Mouse (Mus musculus): ENCODE measurements around the gene Ptprk.

Gene Ptprk

DNA sequence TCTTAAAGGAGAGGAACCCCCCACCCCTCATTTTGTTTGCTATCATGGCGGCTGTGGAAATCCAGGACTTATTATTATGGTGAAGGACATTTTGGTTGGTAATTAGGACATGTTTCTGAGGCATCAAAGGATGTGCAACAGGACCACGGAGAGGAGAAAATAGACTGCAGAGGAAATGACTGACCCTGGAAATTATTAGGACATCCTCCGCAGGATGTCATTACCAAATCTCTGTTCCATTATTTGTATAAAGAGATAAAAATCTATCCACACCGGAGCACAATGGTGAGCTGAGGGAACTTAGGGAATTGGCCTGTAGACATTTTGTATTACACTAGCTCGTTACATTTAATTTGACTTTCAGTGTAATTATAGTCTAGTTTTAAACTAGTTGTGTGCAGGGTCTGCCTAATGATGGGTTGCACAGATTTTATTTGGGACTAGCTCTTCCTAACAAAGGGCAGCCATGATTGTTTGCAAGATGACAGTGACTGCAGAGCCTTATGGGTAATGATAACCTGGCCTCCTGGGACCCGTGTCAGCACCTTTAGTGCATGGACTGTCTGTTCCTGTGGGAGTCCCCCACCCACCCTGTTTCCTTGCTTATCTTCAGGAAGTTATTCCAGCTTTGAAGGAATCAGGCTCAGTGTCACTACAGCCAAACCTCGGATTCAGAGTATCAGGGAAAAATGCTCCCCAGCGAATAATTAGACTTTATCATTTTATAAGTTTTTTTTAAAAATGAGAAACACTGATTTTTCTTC is 38.4 kb downstream of the Ptprk start:
- DNase-seq (ENCODE audit: low read depth in 1 of 2, low spot score in 2 of 2) = no peak

DNA sequence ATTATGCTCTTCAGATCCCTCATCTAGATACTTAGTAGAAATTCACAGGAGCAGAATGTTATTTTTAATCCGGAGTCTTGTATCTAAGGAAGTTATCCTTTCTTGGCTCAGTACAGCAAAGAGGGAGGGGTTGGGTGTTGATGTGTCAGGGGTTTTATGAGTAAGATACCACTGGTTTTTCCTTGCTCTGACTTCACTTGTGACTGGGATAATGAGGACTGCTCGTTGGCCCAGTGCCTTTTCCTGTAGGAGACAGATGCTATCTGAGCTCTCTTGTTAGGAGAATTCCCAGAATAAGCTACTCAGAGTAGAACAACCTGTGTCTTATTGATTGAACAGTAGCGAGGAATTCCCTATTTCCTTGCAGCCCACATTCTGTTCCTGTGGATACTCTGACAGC is 39.3 kb downstream of the Ptprk start:
- no peak for DNase-seq (ENCODE audit: low read depth in 1 of 2, low spot score in 2 of 2)

DNA sequence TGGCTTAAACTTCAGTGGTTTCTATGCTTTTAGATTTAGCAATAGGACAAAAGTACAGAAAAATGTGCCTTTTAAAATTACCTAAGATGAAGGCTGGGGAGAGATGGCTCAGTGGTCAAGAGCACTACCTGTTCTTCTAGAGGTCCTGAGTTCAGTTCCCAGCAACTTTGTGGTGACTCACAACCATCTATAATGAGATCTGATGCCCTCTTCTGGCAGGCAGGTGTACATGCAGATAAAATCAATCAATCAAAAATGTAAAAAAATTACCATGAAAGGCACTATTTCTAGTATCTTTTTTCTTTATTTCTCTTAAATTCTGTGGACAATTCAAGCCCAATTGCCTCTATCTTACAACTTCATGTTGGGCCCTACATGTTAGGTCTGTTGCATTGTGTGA is 42.4 kb downstream of the Ptprk start:
- DNase-seq (ENCODE audit: low read depth in 1 of 2, low spot score in 2 of 2) = no peak

DNA sequence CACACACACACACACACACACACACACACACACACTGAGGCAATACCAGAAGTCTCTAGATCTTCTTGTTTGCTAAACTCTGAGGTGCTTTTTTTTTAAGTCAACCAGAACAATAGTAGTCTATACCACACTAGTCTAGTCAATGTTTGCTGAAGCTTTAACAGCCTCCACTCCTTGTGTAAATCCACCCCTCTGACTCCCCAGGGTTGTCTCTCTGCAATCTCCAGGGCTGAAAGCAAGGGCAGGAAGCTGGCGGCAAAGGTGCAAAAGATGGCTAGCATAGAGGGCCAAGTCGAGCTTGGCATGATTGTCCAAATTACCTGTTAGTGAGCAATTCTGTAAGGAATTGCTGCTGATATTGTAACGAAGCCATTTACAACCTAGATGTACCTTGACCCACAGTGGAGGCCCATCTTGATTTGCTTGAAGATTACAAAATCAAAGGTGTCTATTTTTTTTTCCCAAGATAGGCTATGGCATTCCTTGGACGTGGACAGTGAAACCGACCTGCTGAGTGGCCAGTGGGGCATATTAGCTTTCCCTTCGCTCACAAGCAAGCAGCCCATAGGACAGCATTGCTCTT is 44.3 kb downstream of the Ptprk start:
- DNase-seq (ENCODE audit: low read depth in 1 of 2, low spot score in 2 of 2) = no peak

DNA sequence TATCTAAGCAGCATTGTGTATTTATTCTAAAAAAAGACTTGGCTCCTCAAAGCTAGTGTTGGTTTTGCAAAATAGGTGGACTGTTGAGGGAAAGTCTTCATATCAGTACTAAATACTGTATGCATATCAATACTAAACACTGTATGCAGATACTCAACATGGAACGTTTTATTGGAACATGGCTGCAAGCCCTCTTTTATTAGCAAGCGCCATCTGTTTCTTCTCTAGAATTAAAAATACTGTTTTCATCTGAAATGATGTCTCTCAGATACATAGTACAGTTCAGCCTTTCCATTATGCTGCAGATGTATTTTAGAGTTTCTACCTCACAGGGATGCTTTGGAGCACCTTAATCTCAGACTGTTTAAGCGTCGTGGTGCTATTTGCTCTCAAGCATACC is 49.3 kb downstream of the Ptprk start:
- DNase-seq (ENCODE audit: low read depth in 1 of 2, low spot score in 2 of 2) = no peak

DNA sequence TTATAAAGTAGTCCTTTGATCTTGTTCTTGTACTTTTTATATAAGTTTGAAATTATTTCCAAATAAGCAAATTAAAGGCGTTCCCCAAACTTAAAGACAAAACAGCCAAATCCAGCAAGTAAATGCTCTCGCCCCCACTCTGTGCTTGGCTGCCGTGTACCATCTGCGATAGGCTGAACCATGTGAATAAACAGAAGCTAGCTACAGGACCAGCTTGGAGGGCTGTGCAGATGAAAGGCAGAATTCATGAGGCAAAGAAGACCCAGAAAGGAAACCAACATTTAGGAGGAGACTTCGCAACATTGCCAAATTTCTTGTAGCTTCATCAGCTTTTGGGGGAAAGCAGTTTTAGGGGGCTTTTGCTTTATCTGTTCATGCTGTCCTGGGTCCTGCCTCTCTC is 53.4 kb downstream of the Ptprk start:
- DNase-seq (ENCODE audit: low read depth in 1 of 2, low spot score in 2 of 2) = no peak

DNA sequence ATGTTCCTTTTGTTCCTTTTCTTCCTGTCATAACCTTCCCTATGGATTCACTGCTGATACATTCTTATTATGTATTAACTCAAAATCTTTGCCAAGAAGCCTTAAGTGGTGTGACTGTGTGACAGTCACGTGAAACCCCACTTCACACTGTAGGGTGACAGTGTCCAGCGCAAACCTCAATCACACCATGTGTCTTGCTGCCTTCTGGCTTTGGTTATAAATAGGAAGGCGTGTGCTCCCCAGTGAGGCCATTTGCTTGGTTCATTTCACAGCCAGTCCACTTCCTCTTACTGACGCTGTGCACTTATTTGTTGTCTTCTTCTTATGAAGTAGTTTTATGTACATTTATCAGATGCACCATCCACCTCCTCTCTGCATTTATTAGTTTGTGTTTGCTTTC is 53.8 kb downstream of the Ptprk start:
- no peak for DNase-seq (ENCODE audit: low read depth in 1 of 2, low spot score in 2 of 2)

DNA sequence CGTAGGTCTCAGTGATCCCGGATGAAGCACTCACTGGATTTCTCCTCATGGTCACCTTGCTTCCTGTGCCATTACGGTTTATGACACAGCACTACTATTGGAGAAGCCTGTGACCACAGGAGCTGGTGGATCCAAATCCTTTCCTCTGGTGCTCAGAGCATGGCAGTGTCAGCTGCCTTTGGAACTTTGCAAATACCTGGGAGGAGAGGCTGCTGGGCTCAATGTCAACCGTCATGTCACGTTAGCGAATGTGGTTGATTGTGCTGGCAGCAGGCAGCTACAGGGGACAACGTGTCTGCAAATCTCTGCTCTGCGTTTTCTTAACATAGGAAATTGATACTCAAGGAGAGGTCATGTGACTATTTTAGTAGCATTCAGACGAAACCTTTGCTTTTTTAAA is 55.8 kb downstream of the Ptprk start:
- DNase-seq (ENCODE audit: low read depth in 1 of 2, low spot score in 2 of 2) = no peak

DNA sequence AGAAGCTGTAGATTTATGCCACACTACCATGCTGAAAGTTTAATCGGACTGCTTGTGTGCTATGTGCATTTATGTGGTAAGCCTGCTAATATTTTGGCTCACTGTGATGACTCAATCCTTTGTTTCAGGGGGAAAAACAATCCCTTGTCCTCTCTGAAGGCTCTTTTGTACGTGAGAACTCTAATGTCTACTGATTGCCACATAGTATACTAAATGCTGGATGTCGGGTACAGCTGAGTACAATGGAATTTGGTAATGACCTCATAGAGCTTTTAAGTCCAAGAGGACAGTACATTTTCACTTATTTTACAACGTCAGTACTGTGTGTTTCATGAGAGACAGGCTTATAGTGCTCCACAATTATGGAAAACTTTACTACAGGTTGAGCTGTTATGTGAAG is 59.1 kb downstream of the Ptprk start:
- DNase-seq (ENCODE audit: low read depth in 1 of 2, low spot score in 2 of 2) = no peak

DNA sequence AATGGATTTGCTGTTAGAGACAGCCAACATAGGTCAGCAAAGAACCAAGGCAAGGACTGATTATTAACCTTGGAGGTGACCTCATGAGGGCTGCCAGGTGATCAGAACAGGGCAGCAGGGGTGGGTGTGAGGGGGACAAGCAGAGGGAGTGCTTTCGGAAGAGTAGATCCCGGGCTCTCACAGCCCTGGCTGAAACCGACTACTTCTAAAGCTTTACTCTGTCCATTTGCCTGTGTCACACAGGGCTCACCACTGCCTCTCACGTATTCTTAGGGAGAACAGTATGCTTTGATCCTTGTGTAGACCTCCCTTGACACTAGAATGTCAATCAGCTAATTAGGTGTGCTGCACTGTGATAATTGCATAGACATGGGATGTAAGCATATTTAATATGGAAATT is 63.8 kb downstream of the Ptprk start:
- DNase-seq (ENCODE audit: low read depth in 1 of 2, low spot score in 2 of 2) = no peak

DNA sequence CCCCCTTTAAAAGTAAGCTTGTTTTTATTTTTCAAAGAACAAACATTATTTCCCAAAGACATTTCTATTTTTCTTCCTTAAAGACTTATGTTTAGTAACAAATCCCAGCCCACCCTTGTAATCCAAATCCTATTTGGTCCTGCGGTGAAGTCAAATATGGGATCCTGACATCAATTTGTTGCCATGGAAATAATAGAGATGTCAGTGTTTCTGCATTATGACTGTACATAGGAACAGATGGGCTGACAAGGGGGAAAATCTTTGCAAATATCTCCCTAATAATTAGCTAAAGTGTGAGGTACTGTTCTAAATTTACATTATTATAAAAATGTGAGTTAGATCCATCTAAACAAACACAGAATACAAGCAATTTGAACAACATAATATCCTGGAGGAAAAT is 69.8 kb downstream of the Ptprk start:
- DNase-seq (ENCODE audit: low read depth in 1 of 2, low spot score in 2 of 2) = no peak

DNA sequence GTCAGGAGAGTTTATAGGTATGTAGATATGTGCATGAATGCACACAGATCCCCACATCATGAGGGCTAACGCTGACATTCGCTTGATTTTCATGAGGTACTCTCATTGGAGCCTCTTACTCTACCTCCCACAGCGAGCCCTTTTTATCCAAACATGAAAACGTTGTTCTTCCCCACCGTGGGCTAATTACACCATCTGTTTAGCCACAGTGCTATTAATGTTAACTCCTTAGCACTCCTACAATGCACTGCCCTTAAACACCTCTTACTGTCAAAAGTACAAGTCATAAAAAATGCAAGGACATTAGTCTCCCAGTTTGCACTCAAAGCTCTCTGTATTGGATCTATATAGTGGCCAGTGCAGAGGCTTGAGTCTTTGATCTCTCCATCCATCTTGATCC is 70.7 kb downstream of the Ptprk start:
- no peak for DNase-seq (ENCODE audit: low read depth in 1 of 2, low spot score in 2 of 2)

DNA sequence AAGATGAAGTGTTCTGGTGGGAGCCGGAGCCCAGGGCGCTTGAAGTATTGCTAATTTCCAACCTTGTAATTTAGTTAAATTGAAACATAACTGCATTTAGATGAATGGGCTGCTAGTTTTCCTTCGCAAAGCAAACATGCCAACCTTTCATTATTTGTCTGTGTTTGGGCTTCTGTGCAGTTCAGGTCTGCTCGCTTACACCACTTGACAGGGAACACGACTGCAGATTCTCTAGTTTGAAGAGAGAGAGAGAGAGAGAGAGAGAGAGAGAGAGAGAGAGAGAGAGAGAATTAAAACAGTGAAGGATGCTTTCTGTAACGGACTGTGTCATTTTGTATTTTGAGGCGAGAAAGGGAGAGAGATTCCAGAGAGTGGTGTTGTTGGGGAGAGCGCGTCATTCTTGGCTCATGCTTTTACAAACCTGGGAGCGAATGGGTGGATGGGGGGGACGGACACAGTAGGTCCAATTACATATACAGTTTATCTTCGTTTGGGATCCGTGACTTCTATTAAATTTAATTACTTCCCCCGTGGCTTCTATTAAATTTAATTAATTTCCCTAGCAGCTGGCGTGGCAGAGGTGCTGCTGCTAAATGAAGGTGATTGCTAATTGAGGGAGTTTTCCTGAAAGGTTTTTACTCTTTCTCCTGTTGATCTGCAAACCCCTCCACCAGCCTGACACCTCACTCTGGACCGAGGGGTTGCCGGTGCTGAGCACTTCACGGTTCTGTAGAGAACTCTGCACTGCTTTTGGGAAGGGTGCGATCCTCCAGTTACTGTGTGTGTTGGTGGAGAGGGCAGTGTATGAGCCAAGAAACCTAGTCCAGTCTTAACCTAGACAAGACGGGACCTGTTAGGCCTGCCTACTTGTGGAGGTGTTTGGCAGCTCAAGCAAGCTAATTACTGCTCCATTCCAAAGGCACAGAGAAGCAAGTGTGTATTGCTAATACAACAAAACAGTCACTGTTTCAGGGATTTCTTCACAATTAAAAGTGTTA is 81.4 kb downstream of the Ptprk start:
- DNase-seq (ENCODE audit: low read depth in 1 of 2, low spot score in 2 of 2) = no peak

DNA sequence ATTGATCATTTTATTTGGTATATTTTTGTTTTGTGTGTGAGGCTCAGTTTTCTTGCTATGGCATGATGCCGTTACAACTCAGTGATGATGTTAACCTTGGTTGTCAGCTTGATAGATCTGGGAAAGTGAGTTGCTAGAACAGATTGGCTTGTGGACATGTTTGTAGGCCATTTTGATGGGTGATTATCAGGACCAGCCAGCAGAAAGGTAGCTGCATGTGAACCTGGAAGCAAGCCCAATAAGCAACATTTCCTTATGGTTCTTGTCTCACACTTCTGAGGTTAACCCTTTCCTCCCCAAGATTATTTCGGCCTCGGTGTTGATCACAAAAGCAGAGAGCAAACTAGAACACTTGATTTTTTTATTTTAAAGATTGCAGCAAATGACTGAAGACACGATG is 85.1 kb downstream of the Ptprk start:
- no peak for DNase-seq (ENCODE audit: low read depth in 1 of 2, low spot score in 2 of 2)

DNA sequence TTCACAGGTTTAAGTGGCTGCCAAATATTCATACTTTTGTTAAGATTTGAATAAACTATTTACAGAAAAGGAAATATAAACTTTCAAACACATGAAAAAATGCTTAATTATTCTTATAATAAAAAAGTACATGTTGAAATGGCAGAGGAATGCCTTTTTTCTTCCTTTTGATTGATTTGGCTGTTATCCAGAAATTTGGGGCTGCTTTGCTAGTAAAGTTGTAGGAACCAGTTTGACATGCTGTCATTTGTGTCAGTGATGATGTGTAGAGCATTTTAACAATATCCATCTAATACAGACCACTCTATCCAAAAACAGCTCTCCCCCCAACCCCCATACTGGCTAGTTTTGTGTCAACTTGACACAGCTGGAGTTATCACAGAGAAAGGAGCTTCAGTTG is 86.7 kb downstream of the Ptprk start:
- DNase-seq (ENCODE audit: low read depth in 1 of 2, low spot score in 2 of 2) = no peak

DNA sequence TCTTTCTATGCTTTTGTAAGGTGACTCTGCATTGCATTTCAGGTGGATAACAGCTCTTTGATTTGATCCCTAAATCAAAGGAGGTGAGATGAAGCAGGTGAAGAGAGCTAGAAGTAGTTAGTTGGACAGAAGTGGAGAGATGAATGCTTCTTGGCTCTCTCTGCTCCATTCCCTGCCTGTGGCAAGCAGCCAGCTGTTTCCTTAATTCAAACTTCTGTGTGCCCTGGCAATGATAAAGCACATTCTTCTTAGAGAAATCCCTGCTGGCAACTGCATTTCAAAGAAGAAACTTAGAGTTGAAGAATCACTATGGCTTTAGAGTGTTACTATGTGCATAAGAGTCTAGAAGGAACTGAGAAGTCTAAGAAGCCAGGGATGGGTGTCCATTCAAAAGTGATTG is 89.6 kb downstream of the Ptprk start:
- DNase-seq (ENCODE audit: low read depth in 1 of 2, low spot score in 2 of 2) = no peak

DNA sequence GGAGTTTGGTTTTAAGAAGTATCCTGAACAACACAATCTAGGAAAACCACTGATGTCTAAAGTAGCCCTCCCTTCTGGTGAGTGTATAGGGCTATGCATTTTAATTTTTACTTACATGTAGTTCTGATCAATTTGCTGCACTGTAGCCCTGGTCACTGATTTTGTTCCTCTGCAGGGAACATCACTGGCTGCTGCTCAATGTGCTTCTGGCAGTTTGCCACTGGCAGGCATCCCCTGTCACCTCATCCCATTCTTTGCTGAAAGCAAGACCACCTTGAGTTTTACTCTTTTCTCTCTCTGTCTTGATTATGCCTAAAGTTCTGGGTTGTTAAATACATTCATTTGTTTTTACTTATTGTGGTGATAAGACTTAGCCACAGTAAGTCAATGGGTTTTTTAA is 90.1 kb downstream of the Ptprk start:
- no peak for DNase-seq (ENCODE audit: low read depth in 1 of 2, low spot score in 2 of 2)

DNA sequence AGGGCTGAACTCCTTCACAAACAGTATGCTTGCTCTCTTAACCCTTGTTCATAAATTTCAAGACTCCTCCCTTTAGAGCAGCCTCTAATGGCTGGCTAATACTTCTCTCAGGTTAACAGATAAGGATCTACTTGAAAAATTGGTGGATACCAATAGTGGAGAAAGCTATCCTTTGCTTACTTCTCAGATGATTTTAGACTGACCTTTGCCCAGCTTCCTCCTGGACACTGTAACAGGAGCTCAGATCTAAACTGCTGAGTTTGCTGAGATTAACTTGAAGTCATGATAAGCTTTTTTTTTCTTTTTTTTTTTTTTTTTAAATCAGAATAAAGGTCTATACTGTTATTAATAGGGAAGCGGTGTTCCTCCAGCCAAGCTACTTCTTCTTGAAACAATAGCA is 92.0 kb downstream of the Ptprk start:
- DNase-seq (ENCODE audit: low read depth in 1 of 2, low spot score in 2 of 2) = no peak

DNA sequence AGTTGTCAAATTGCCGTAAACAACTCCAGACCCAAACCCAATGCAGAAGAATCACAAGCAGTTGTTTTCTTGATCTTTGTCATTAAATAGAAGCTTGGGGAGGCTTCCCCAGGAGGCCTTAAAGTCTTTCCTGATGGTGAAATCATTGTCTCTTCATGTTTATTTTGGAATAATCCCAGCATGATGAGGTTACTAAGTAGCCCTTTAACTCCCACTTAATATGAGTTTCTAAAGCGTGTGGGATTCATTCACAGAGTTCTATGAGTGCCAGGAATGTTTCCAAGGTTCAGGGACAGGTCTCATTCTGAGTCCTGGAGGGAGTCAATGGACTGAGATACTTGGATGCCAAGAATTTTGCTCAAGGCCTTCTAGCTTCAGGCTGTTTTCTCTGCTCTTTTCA is 92.5 kb downstream of the Ptprk start:
- no peak for DNase-seq (ENCODE audit: low read depth in 1 of 2, low spot score in 2 of 2)

DNA sequence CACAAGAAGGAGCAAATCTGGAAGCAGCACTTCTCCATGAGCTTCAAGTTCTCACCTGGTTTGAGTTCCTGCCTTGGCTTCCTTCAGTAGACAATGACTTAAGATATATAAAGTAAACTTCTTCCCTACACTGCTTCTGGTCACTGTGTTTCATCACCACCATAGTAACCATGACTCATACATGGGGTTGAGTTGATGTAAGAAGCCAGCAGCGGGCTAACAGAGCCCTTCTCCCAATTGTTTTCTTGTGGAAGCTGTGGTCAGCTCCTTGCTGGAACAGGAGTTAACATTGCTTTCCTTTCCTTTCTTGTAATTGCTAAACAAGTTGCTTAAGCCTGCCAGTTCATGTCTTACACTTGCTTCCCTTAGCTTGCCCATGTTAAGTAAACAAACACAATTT is 96.6 kb downstream of the Ptprk start:
- DNase-seq (ENCODE audit: low read depth in 1 of 2, low spot score in 2 of 2) = no peak

DNA sequence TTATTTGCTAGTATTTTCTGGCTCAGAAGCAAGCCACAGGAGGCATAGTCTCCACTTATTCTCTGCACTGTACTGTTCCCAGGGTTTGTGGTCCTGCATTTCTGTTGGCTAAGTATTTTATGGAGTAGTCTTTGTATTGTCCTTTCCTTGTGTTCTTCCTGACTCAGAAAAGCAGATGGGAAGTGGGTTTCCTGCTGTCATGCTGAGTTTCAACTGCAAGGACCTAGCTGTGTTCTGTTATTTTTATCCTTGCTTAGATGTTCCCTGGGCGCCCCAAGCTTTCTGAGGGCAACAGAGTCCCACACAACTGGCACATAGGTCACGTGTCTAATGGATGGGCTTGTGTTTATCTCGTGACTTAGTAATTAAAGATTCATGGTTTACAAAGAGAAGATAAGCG is 104.3 kb downstream of the Ptprk start:
- DNase-seq (ENCODE audit: low read depth in 1 of 2, low spot score in 2 of 2) = no peak

DNA sequence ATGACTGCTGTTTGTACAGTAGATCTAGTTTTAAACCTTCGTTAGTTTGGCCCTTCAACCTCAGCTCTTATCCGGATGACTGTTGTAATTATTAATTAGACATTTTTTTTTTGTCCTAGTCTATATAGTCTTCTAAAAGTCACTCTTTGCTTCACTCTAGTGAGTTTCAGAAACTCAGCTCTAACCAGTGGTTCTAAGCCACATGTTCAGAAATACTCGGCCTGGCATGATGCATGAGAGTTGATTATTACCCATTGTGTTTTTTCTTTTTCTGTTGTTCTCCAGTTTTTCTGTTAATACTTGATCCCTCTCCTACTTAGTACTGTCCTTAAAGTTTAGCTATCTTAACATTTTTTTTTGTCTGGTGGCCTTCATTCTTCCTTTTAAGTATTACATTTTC is 107.5 kb downstream of the Ptprk start:
- no peak for DNase-seq (ENCODE audit: low read depth in 1 of 2, low spot score in 2 of 2)
